Mouse (Mus musculus): ENCODE data around the gene Pidd1. TPM values are rescaled to one million over a fixed set of nuclear protein-coding genes. Genes with fewer than 3 reads are reported as not detected.
A peak's percentile ranks its signal among the peaks of the same experiment; 100 is the strongest.

Gene Pidd1
- polyA plus RNA-seq, 1 experiment from 2014 or later, result 7.6 TPM

- ATAC-seq, result no peak
- H3K27ac ChIP-seq, result no peak overlapping the region
- peaks cover 59% of the 10 kb centered on the region for H3K4me1 ChIP-seq (replicated peaks)
- H3K9ac ChIP-seq, result no peak overlapping the region
- H3K27me3 ChIP-seq (replicated peaks), result no peaks in the 10 kb centered on the region
- 0 out of 2 replicates have a peak, but pooled peaks cover 8% of the 10 kb centered on the region for H3K36me3 ChIP-seq
- H3K4me2 ChIP-seq (replicated peaks), result no peak overlapping the region
- 92% methylated on average over 12 of the region's 12 CpGs for WGBS
- no peaks in the 10 kb centered on the region for H3K9me3 ChIP-seq
- no peak overlapping the region for H3K4me3 ChIP-seq (replicated peaks)
Measured at GRCm38 (mm10) chr7:141438201-141438968, 5.4 kb downstream of the Pidd1 start.

DNA sequence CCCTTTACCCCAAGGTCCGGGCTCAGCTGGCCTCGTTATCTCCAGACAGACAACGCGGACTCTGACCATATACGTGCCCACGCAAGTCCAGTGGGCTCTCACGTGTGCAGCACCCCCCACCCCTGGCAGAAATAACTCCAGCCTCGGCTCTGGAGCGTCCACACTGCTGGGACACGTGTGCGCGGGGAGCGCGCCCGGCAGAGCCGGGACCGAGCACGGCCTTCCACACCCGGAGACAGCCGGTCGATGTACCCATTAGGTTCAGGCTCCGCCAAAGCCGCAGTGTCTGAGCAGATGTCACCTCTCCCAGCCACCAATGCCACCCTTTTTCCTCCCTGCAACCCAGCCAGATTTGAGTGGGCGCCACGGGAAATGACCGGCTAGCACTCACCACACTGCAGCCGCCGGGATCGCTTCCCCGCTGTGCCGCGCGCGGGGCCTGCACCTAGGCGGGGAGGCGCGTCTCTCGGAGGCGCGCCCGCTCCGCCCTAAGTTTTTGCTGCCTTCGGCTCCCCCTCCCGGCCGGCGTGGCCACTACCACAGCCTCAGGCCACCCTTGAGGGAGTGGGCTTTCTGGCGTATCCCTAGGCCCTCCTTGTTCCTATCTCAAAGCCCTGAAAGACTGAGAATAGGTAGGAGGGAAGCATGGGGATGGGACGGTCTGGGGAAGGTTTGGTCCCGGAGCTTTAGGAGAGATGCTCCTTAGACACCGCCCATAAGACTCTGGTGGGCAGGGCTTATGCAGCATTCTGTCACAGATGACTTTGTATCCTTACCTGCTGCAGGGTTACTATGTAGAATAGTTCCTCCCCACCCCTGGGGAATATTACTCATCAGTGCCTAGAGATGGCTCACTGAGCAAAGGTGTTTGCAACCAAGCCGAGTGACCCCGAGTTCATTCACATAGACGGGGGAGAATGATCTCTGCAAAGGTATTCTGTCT lies 6.4 kb downstream of the Pidd1 start, which contains the start of gene Slc25a22:
Gene Slc25a22, minus strand, starts transcription at position 715 of the 943 bp plus-strand sequence.
- peaks cover 50% of the 10 kb centered on the region for H3K4me1 ChIP-seq (replicated peaks)
- ATAC-seq, result peak; percentile 87
- 6% methylated on average over 52 of the region's 53 CpGs for WGBS
- no peaks in the 10 kb centered on the region for H3K9me3 ChIP-seq
- H3K27ac ChIP-seq, result peak within 1 kb of the TSS; percentile 64; the same call in 1 of the 2 replicates
- peak within 1 kb of the TSS; percentile 73 for H3K9ac ChIP-seq
- H3K4me2 ChIP-seq (replicated peaks), result peak within 1 kb of the TSS; percentile 94
- peaks cover 11% of the 10 kb centered on the region; the same call in 1 of the 2 replicates for H3K36me3 ChIP-seq
- H3K4me3 ChIP-seq (replicated peaks), result peak within 1 kb of the TSS; percentile 60
- no peaks in the 10 kb centered on the region for H3K27me3 ChIP-seq (replicated peaks)

DNA sequence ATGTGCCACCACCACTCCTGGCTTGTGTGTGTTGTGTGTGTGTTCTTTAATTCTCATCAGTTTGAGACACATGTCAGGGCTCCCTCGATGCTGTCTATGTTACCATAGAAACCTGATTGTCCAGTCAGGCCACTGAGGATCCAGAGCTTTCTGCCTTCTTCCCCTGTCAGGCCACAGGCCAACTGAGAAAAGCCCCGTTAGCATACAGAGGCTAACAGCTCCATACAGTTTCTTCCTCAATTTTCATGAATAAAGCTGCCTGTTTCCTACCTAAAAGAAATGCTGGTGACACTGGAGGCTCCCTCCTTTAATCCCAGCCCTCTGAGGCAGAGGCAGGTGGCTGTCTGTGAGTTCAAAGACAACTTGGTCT lies 7.3 kb downstream of the Pidd1 start:
- Histone ChIP-seq H3K9ac (peak overlapping the region; percentile 73; the same call in 1 of the 2 replicates), H3K27me3 (replicated peaks) (no peaks in the 10 kb centered on the region), H3K4me3 (replicated peaks) (peak overlapping the region; percentile 60), H3K4me1 (replicated peaks) (peaks cover 42% of the 10 kb centered on the region), H3K27ac (no peak overlapping the region), H3K36me3 (peaks cover 20% of the 10 kb centered on the region; the same call in 1 of the 2 replicates), H3K4me2 (replicated peaks) (peak overlapping the region; percentile 94), H3K9me3 (no peaks in the 10 kb centered on the region)
- 63% methylated on average over 2 of the region's 2 CpGs for WGBS
- ATAC-seq, result no peak

DNA sequence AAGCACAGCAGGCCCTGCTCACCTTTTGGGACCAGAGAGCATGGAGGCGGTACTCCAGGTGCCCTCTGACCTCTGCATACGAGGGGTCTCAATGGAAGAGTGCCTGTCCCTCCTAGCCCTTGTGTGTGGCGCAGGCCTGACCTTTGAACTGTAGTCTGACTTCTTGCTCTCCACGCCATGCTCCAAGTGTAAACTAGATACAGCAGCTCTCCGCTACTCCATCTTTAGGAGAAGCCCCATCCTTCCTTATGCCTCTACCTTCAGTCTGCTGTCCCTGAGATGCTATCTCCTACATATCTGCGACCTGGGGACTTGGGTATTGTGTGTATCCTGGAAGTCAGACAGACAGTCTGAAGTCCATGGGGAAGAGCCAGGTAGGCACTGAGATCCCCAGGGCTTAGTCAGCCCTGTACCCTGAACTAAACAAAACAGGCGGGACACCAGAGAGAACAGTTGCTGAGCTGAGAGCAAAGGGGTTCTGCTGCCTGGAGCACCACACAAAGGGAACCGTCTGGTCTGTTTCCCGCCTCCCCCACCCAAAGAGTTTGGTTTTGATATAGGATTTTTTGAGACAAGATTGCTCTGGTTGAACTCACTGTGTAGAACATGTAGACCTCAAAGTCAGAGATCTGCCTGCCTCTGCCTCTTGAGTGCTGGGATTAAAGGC lies 7.8 kb downstream of the Pidd1 start:
- H3K4me3 ChIP-seq (replicated peaks), result no peak overlapping the region
- peak overlapping the region; percentile 94 for H3K4me2 ChIP-seq (replicated peaks)
- 72% methylated on average over 9 of the region's 9 CpGs for WGBS
- H3K27me3 ChIP-seq (replicated peaks), result no peaks in the 10 kb centered on the region
- H3K9me3 ChIP-seq, result no peaks in the 10 kb centered on the region
- H3K36me3 ChIP-seq, result peaks cover 25% of the 10 kb centered on the region; the same call in 1 of the 2 replicates
- peaks cover 38% of the 10 kb centered on the region for H3K4me1 ChIP-seq (replicated peaks)
- peak overlapping the region; percentile 11; the same call in 1 of the 2 replicates for H3K27ac ChIP-seq
- no peak overlapping the region for H3K9ac ChIP-seq
- ATAC-seq, result no peak

- Histone ChIP-seq H3K4me3 (replicated peaks) (peak overlapping the region; percentile 36), H3K9ac (peak overlapping the region; percentile 56), H3K27ac (peak overlapping the region; percentile 11; the same call in 1 of the 2 replicates), H3K36me3 (peaks cover 28% of the 10 kb centered on the region; the same call in 1 of the 2 replicates), H3K4me1 (replicated peaks) (peaks cover 34% of the 10 kb centered on the region), H3K27me3 (replicated peaks) (no peaks in the 10 kb centered on the region), H3K9me3 (no peaks in the 10 kb centered on the region), H3K4me2 (replicated peaks) (peak overlapping the region; percentile 94)
- ATAC-seq, result peak; percentile 46
- 5% methylated on average over 17 of the region's 17 CpGs for WGBS
Measured at GRCm38 (mm10) chr7:141435129-141435855, 8.5 kb downstream of the Pidd1 start.

DNA sequence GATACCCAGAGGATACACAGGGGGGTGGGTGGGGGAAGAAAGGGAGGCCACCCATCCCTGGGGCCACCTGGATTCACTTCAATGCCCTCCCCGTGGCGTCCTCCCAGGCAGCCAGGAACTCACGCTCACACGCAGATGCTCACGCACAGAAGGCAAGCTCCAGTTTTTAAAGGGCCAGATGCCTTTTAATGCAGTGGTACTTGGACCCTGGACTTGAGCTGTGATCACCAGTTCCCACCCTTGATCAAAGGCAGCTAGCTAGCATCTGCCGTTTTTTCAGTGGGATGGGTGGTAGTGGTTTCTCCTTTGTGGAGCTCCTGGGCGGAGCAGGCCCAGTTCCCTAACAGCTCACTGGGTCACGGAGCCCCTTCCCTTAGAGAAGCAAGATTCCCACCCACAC lies 9.4 kb downstream of the Pidd1 start:
- Histone ChIP-seq H3K9ac (peak overlapping the region; percentile 56), H3K36me3 (peaks cover 28% of the 10 kb centered on the region; the same call in 1 of the 2 replicates), H3K4me1 (replicated peaks) (peaks cover 37% of the 10 kb centered on the region), H3K9me3 (no peaks in the 10 kb centered on the region), H3K4me3 (replicated peaks) (peak overlapping the region; percentile 36), H3K27me3 (replicated peaks) (no peaks in the 10 kb centered on the region), H3K27ac (no peak overlapping the region), H3K4me2 (replicated peaks) (peak overlapping the region; percentile 94)
- 10% methylated on average over 8 of the region's 8 CpGs for WGBS
- ATAC-seq, result no peak

- H3K9me3 ChIP-seq, result no peaks in the 10 kb centered on the region
- H3K9ac ChIP-seq, result peak overlapping the region; percentile 56
- 70% methylated on average over 15 of the region's 15 CpGs for WGBS
- no peak overlapping the region for H3K27ac ChIP-seq
- no peaks in the 10 kb centered on the region for H3K27me3 ChIP-seq (replicated peaks)
- peak overlapping the region; percentile 94 for H3K4me2 ChIP-seq (replicated peaks)
- no peak for ATAC-seq
- peaks cover 40% of the 10 kb centered on the region for H3K4me1 ChIP-seq (replicated peaks)
- H3K36me3 ChIP-seq, result peaks cover 28% of the 10 kb centered on the region; the same call in 1 of the 2 replicates
- peak overlapping the region; percentile 36 for H3K4me3 ChIP-seq (replicated peaks)
Measured at GRCm38 (mm10) chr7:141433517-141434400, 10.1 kb downstream of the Pidd1 start.

DNA sequence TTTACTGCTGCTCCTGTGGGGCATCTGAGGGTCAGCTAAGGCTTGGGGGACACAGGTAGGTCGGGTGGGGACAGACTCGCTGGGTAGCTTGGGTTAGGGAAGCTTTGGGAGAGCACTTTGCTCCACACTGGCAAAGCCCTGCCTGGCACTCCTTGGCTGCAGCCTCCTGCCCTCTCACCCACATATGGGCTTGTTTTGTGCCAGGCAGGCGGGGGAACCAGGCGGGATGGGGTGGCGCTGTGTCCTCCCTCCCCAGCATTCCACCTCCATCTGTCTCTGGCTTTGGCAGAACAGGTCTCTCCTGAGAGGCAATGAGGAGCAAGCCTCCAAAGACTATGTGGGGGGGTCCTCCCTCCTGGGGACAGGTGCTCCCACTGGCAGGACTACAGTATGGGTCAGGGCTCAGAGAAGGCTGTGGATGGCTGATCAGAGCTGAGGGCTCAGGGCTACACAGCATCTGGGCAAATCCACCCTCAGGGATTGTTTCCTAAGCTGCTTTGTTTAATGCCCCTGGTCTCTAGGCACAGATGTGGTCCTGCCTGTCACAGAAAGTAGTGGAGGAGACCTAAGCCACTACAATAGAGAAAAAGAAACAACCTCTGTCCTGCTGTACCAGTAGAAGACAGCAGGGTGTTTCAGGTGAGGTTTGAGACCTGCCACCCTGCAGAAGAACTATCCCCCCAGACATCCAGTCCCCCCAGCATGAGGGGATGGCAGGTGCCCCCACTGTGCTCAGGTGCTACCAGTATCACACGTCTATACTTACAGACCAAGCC lies 10.9 kb downstream of the Pidd1 start:
- Histone ChIP-seq H3K27me3 (replicated peaks) (no peaks in the 10 kb centered on the region), H3K9ac (0 out of 2 replicates have a peak overlapping the region, but pooled peaks have one; percentile 56), H3K4me1 (replicated peaks) (peaks cover 40% of the 10 kb centered on the region), H3K4me2 (replicated peaks) (no peak overlapping the region), H3K4me3 (replicated peaks) (no peak overlapping the region), H3K9me3 (no peaks in the 10 kb centered on the region), H3K36me3 (peaks cover 25% of the 10 kb centered on the region; the same call in 1 of the 2 replicates), H3K27ac (no peak overlapping the region)
- ATAC-seq, result no peak
- 88% methylated on average over 6 of the region's 6 CpGs for WGBS

DNA sequence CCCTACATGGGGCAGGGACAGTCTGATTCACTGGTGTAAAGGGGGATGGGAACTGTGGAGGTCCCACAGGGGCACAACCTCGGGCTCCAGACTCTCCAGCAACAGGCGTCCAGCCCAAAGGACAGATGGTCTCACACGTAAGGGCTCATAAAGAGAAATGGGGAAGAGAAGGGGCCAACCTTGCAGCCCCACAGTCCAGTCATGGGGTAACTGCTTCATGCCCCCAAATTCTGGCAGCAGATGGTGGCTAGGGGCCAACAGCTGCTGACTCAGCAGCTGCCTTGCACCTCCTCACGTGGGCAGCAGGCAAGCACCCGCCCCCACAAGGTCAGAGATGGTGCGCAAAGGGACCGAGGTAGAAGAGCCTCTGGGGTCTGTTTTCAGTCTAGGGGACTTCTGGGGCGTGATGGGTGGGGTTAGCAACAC lies 11.6 kb downstream of the Pidd1 start:
- Histone ChIP-seq H3K27me3 (replicated peaks) (no peaks in the 10 kb centered on the region), H3K4me2 (replicated peaks) (no peak overlapping the region), H3K27ac (no peak overlapping the region), H3K9ac (no peak overlapping the region), H3K4me1 (replicated peaks) (peaks cover 40% of the 10 kb centered on the region), H3K36me3 (peaks cover 25% of the 10 kb centered on the region; the same call in 1 of the 2 replicates), H3K9me3 (no peaks in the 10 kb centered on the region), H3K4me3 (replicated peaks) (no peak overlapping the region)
- WGBS, result 78% methylated on average over 8 of the region's 8 CpGs
- no peak for ATAC-seq

Measured in intestine, embryonic 15.5 days (tissue).